Mouse (Mus musculus): ENCODE results near the gene Ddah1.

Ddah1 gene

GRCm38 (mm10) chr3:145763642-145763972 is 5.1 kb downstream of the Ddah1 start:
- DNase-seq (ENCODE audit: extremely low read depth, low read depth): no peak

- no peak for DNase-seq (ENCODE audit: extremely low read depth, low read depth)
Observed at GRCm38 (mm10) chr3:145764416-145764815, 5.9 kb downstream of the Ddah1 start.

GRCm38 (mm10) chr3:145768439-145768838 is 10.0 kb downstream of the Ddah1 start:
- DNase-seq (ENCODE audit: extremely low read depth, low read depth): no peak

GRCm38 (mm10) chr3:145773384-145773783 is 14.9 kb downstream of the Ddah1 start:
- DNase-seq (ENCODE audit: extremely low read depth, low read depth): no peak

- DNase-seq (ENCODE audit: extremely low read depth, low read depth): no peak
Observed at GRCm38 (mm10) chr3:145774336-145774735, 15.9 kb downstream of the Ddah1 start.

GRCm38 (mm10) chr3:145775236-145775635 is 16.8 kb downstream of the Ddah1 start:
- no peak for DNase-seq (ENCODE audit: extremely low read depth, low read depth)

- no peak for DNase-seq (ENCODE audit: extremely low read depth, low read depth)
Observed at GRCm38 (mm10) chr3:145775862-145776261, 17.4 kb downstream of the Ddah1 start.

GRCm38 (mm10) chr3:145777006-145777405 is 18.5 kb downstream of the Ddah1 start:
- no peak for DNase-seq (ENCODE audit: extremely low read depth, low read depth)

- DNase-seq (ENCODE audit: extremely low read depth, low read depth): no peak
Observed at GRCm38 (mm10) chr3:145778406-145778922, 20.0 kb downstream of the Ddah1 start.

GRCm38 (mm10) chr3:145779279-145779973 is 21.0 kb downstream of the Ddah1 start:
- DNase-seq (ENCODE audit: extremely low read depth, low read depth): no peak

GRCm38 (mm10) chr3:145780784-145781442 is 22.4 kb downstream of the Ddah1 start:
- no peak for DNase-seq (ENCODE audit: extremely low read depth, low read depth)

- DNase-seq (ENCODE audit: extremely low read depth, low read depth): no peak
Observed at GRCm38 (mm10) chr3:145785244-145785643, 26.8 kb downstream of the Ddah1 start.

GRCm38 (mm10) chr3:145787303-145787702 is 28.8 kb downstream of the Ddah1 start:
- no peak for DNase-seq (ENCODE audit: extremely low read depth, low read depth)

GRCm38 (mm10) chr3:145789114-145789513 is 30.6 kb downstream of the Ddah1 start:
- no peak for DNase-seq (ENCODE audit: extremely low read depth, low read depth)

- no peak for DNase-seq (ENCODE audit: extremely low read depth, low read depth)
Observed at GRCm38 (mm10) chr3:145790233-145790632, 31.8 kb downstream of the Ddah1 start.

GRCm38 (mm10) chr3:145790709-145791108 is 32.2 kb downstream of the Ddah1 start:
- no peak for DNase-seq (ENCODE audit: extremely low read depth, low read depth)

- no peak for DNase-seq (ENCODE audit: extremely low read depth, low read depth)
Observed at GRCm38 (mm10) chr3:145794355-145794754, 35.9 kb downstream of the Ddah1 start.

- DNase-seq (ENCODE audit: extremely low read depth, low read depth): no peak
Observed at GRCm38 (mm10) chr3:145795896-145796295, 37.4 kb downstream of the Ddah1 start.

GRCm38 (mm10) chr3:145798042-145798441 is 39.6 kb downstream of the Ddah1 start:
- no peak for DNase-seq (ENCODE audit: extremely low read depth, low read depth)

- DNase-seq (ENCODE audit: extremely low read depth, low read depth): no peak
Observed at GRCm38 (mm10) chr3:145798751-145799188, 40.3 kb downstream of the Ddah1 start.

- DNase-seq (ENCODE audit: extremely low read depth, low read depth): no peak
Observed at GRCm38 (mm10) chr3:145799365-145799764, 40.9 kb downstream of the Ddah1 start.

GRCm38 (mm10) chr3:145802106-145802505 is 43.6 kb downstream of the Ddah1 start:
- no peak for DNase-seq (ENCODE audit: extremely low read depth, low read depth)

- DNase-seq (ENCODE audit: extremely low read depth, low read depth): no peak
Observed at GRCm38 (mm10) chr3:145805848-145806247, 47.4 kb downstream of the Ddah1 start.

All from MEL-GATA-1-ER (cell line).